Mouse (Mus musculus) embryonic facial prominence, embryonic 14.5 days (tissue): ENCODE results near the gene Arl6. TPM values are rescaled to one million over a fixed set of nuclear protein-coding genes. Genes with fewer than 3 reads are reported as not detected.

Experiments used
- ATAC-seq: fragments of 200-750 bp; cut with Nextera tagmentation; 2 replicates; pipeline ENCODE4 v1.8.0; 2017; ENCODE audit warnings: low read depth, moderate number of reproducible peaks, moderate TSS enrichment
- DNase-seq: peaks from one replicate; pipeline ENCODE4 v3.0.0-alpha.2; 2015; ENCODE audit warnings: low spot score
- H3K27ac ChIP-seq: fragments of 300-500 bp; sonication (generic); replicated peaks from 2 replicates; pipeline ENCODE4 v1.5.1; 2014; ENCODE audit warnings: low read depth, mild to moderate bottlenecking, low read length, moderate library complexity
- H3K27me3 ChIP-seq: fragments of 300-500 bp; sonication (generic); replicated peaks from 2 replicates; pipeline ENCODE4 v1.6.1; 2014; ENCODE audit warnings: low read length; ENCODE audit not compliant: control insufficient read depth, insufficient read depth
- H3K36me3 ChIP-seq: fragments of 300-500 bp; sonication (generic); 2 replicates; pipeline ENCODE4 v1.6.1; 2014; ENCODE audit warnings: low read length, mixed read lengths; ENCODE audit not compliant: control insufficient read depth, insufficient read depth
- H3K4me1 ChIP-seq: fragments of 300-500 bp; sonication (generic); 2 replicates; pipeline ENCODE4 v1.6.1; 2014; ENCODE audit warnings: antibody characterized with exemption, low read length; ENCODE audit not compliant: control insufficient read depth, insufficient read depth
- H3K4me2 ChIP-seq: fragments of 300-500 bp; sonication (generic); 2 replicates; pipeline ENCODE4 v1.6.1; 2014; ENCODE audit warnings: low read depth, mild to moderate bottlenecking, low read length, moderate library complexity, mixed read lengths
- H3K4me3 ChIP-seq: fragments of 300-500 bp; sonication (generic); 2 replicates; pipeline ENCODE4 v1.5.1; 2014; ENCODE audit warnings: low read depth, mild to moderate bottlenecking, low read length
- H3K9ac ChIP-seq: fragments of 300-500 bp; sonication (generic); 2 replicates; pipeline ENCODE4 v1.6.1; 2014; ENCODE audit warnings: low read depth, mild to moderate bottlenecking, low read length, moderate library complexity, mixed read lengths
- H3K9me3 ChIP-seq: fragments of 300-500 bp; sonication (generic); 2 replicates; pipeline ENCODE4 v1.6.1; 2016; ENCODE audit warnings: low read length; ENCODE audit not compliant: control insufficient read depth
- WGBS: fragments of 180-500 bp; shearing (Covaris S2); extraction: QIAGEN DNeasy Blood & Tissue Kit; methylation state at CpG from one replicate; pipeline ENCODE4 v1.1.7; 2014; 5-methylcytosine and 5-hydroxymethylcytosine counted together
- polyA plus RNA-seq: library from polyadenylated mRNA; unstranded; fragments of >200 nt; fragmentation: Nextera tagmentation; extraction: Ambion mirVana; gene quantifications from 2 replicates; pipeline ENCODE4 v1.2.1, GENCODE M21; 2014

Gene Arl6
- polyA plus RNA-seq: 30.3 and 31.6 TPM in 2 replicates

GRCm38 (mm10) chr16:59639102-59639691, at the start of gene Arl6:
Gene Arl6 (minus strand): TSS chr16:59639391.
- WGBS: under 1% methylated on average over 41 of the region's 46 CpGs
- peak; percentile 97 for DNase-seq
- Histone ChIP-seq H3K27ac (peak within 1 kb of the TSS; percentile 99), H3K27me3 (no peaks in the 10 kb centered on the region), H3K4me2 (peak within 1 kb of the TSS; percentile 70), H3K9ac (peak within 1 kb of the TSS; percentile 82), H3K4me1 (no peaks in the 10 kb centered on the region), H3K4me3 (peak within 1 kb of the TSS; percentile 71), H3K9me3 (no peaks in the 10 kb centered on the region), H3K36me3 (no peaks in the 10 kb centered on the region)
- peak; percentile 97 for ATAC-seq

GRCm38 (mm10) chr16:59685135-59685534, 45.9 kb upstream of the Arl6 start:
- H3K4me3 ChIP-seq: no peak overlapping the region
- H3K4me1 ChIP-seq: no peaks in the 10 kb centered on the region
- no peak for ATAC-seq
- DNase-seq: no peak
- H3K27ac ChIP-seq: no peak overlapping the region
- 73% methylated on average over 5 of the region's 5 CpGs for WGBS
- no peaks in the 10 kb centered on the region for H3K36me3 ChIP-seq
- no peak overlapping the region for H3K9ac ChIP-seq
- H3K4me2 ChIP-seq: no peak overlapping the region
- H3K9me3 ChIP-seq: no peaks in the 10 kb centered on the region
- H3K27me3 ChIP-seq: no peaks in the 10 kb centered on the region

DNA sequence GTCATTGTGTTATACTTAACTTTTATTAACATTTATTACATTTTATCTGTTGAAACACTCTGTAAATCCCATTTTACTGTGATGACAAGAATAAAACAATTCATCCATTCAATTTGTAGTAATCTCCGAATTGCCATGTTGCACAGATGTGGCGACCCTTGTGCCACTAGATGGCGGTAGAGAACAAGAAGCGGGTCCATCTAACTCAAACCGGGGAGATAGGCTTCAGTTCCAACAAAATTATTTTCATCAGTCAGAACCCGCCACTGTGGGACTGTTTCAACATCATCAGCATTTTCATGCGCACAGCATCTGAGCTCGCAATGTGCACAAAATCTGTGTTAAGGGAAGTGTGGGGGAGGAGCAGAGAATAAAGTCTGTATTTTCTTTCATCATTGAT, 44.2 kb upstream of the Arl6 start:
- Histone ChIP-seq H3K9ac (no peak overlapping the region), H3K4me1 (no peaks in the 10 kb centered on the region), H3K27ac (no peak overlapping the region), H3K27me3 (no peaks in the 10 kb centered on the region), H3K36me3 (no peaks in the 10 kb centered on the region), H3K4me3 (no peak overlapping the region), H3K9me3 (no peaks in the 10 kb centered on the region), H3K4me2 (no peak overlapping the region)
- peak; percentile 91 for DNase-seq
- peak; percentile 84 for ATAC-seq
- 4% methylated on average over 8 of the region's 8 CpGs for whole genome bisulfite sequencing

GRCm38 (mm10) chr16:59682216-59682891, 43.2 kb upstream of the Arl6 start:
- no peak overlapping the region for H3K9ac ChIP-seq
- ATAC-seq: no peak
- 79% methylated on average over 8 of the region's 8 CpGs for WGBS

DNA sequence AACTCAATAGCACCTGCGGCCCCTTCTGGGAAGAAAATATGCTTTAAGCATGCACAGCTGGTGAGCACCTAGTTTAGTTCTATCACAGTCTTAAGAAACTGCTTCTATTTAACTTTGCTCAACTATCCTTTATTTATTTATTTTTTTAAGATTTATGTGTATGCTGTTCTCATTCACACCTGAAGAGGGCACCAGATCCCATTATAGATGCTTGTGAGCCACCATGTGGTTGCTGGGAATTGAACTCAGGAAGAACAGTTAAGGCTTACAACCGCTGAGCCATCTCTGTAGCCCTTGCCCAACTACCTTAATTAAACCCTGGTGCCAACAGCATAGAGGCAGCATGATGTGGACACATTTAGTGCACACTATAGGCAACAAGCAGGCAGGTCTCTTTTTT, 27.7 kb upstream of the Arl6 start:
- H3K9ac ChIP-seq: no peak overlapping the region
- 85% methylated on average over 2 of the region's 2 CpGs for WGBS
- no peak overlapping the region for H3K4me3 ChIP-seq
- no peaks in the 10 kb centered on the region for H3K9me3 ChIP-seq
- ATAC-seq: no peak
- H3K4me2 ChIP-seq: no peak overlapping the region
- H3K4me1 ChIP-seq: no peaks in the 10 kb centered on the region
- H3K27me3 ChIP-seq: no peaks in the 10 kb centered on the region
- DNase-seq: no peak
- no peak overlapping the region for H3K27ac ChIP-seq
- H3K36me3 ChIP-seq: no peaks in the 10 kb centered on the region

More at GRCm38 (mm10) chr16:59682216-59682891, 43.2 kb upstream of the Arl6 start:
- Histone ChIP-seq H3K27me3 (no peaks in the 10 kb centered on the region), H3K36me3 (no peaks in the 10 kb centered on the region), H3K4me1 (no peaks in the 10 kb centered on the region), H3K27ac (no peak overlapping the region), H3K4me3 (no peak overlapping the region), H3K9me3 (no peaks in the 10 kb centered on the region), H3K4me2 (no peak overlapping the region)
- DNase-seq: no peak

DNA sequence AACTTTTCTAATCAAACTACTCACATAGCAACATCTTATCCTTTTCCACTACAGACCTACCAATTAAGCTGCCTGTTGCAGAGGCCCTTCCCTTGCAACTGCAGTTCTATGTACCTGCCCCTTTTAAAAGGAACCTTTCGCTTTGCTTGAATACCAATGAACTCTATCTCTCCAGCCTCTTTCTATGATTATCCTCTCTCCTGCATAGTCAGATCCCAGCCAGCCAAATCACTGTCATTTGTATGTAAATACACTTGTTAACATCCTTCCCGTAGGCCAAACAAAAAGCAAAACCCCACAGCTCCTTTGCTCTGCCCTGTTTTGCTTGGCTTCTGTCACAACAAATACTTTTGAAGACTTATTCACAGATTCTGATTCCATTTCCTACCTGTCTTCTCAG, 4.6 kb upstream of the Arl6 start:
- Histone ChIP-seq H3K9ac (no peak overlapping the region), H3K4me3 (no peak overlapping the region), H3K27me3 (no peaks in the 10 kb centered on the region), H3K4me1 (no peaks in the 10 kb centered on the region), H3K4me2 (no peak overlapping the region), H3K9me3 (no peaks in the 10 kb centered on the region), H3K27ac (no peak overlapping the region), H3K36me3 (no peaks in the 10 kb centered on the region)
- no peak for DNase-seq
- 63% methylated on average over 2 of the region's 2 CpGs for WGBS
- ATAC-seq: no peak

DNA sequence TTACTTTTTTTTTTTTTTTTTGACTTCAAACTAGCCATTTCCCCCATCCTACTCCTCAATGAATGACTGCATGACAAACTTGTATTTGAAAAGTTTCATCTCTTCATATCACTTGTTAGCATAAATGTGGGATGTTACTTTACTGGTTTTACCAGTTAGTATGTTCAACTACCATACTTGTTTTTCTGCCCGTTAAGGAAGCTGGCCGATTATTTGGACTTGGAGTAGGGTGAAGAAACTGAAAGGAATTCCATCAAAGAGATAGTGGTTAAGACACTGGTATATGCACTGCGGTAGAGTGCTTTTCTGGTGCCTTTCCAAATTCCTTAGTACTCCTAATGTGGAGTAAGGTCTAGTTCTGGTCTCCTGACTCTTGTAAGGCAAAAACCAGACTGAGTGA, 794 bp upstream of the Arl6 start:
- Histone ChIP-seq H3K4me1 (no peaks in the 10 kb centered on the region), H3K27me3 (no peaks in the 10 kb centered on the region), H3K27ac (peak overlapping the region; percentile 99; the same call in 1 of the 2 replicates), H3K9me3 (no peaks in the 10 kb centered on the region), H3K4me3 (peak overlapping the region; percentile 71), H3K36me3 (no peaks in the 10 kb centered on the region), H3K9ac (no peak overlapping the region), H3K4me2 (peak overlapping the region; percentile 70)
- 79% methylated on average over 3 of the region's 3 CpGs for WGBS
- DNase-seq (no peak), ATAC-seq (no peak)

DNA sequence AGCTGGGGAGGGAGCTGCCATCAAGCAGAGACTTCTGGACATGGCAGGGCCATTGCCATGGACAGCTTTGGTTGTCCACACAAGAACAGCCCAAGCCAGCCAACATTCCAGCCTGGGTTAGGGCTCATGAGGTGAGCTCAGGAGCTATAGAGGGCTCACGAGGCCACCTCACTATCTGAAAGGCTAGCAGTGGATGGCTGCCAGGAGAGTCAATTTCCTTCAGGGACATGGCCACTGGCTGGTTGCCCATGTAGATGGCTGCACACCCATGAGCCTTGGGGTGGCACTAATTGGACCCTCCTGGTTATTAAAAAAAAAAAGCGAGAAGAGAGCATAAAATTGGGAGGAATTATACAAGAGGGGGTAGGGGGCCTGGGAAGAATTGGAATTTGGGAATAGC, 4.6 kb downstream of the Arl6 start:
- no peak overlapping the region for H3K9ac ChIP-seq
- no peaks in the 10 kb centered on the region for H3K9me3 ChIP-seq
- no peak overlapping the region for H3K27ac ChIP-seq
- no peaks in the 10 kb centered on the region for H3K27me3 ChIP-seq
- H3K4me3 ChIP-seq: no peak overlapping the region
- DNase-seq (no peak), ATAC-seq (no peak)
- WGBS: 90% methylated on average over 2 of the region's 2 CpGs
- no peak overlapping the region for H3K4me2 ChIP-seq
- no peaks in the 10 kb centered on the region for H3K4me1 ChIP-seq
- H3K36me3 ChIP-seq: peaks cover 13% of the 10 kb centered on the region; the same call in 1 of the 2 replicates

DNA sequence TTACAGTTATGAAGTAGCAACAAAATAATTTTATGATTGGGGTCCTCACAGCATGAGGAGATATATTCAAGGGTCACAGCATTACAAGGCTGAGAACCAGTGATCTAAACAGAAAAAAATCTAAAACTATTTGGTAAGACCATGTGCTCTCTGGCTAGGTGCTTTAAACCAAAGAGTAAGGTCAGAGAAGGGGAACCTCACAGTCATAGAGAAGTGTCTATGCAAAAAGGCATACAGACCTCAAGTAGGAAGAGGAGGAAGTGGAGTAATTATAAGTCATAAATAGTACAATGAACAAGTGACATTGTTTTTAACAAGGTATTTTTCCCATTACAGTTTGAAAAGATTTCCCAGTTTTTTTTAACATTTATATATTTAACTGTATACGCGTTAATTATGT, 17.6 kb downstream of the Arl6 start:
- Histone ChIP-seq H3K4me3 (no peak overlapping the region), H3K9ac (no peak overlapping the region), H3K9me3 (no peaks in the 10 kb centered on the region), H3K36me3 (no peaks in the 10 kb centered on the region), H3K4me2 (no peak overlapping the region), H3K4me1 (no peaks in the 10 kb centered on the region), H3K27me3 (no peaks in the 10 kb centered on the region), H3K27ac (no peak overlapping the region)
- ATAC-seq (no peak), DNase-seq (no peak)
- over 99% methylated on average over 2 of the region's 2 CpGs for WGBS
